Mouse (Mus musculus): ENCODE measurements around the gene Ino80b. TPM values are rescaled to one million over a fixed set of nuclear protein-coding genes. Genes with fewer than 3 reads are reported as not detected.

Gene Ino80b
- total and polyA plus RNA-seq, 3 experiments = 14.9 to 30.4 (median 26.1) TPM

GRCm38 (mm10) chr6:83120930-83121862, 4.0 kb downstream of the Ino80b start, which contains the start of gene Wbp1 (continued):
- TF ChIP-seq GABPA (IDR thresholded peaks at IDR 0.05; ENCODE audit: insufficient replicate concordance, low read depth, low read length) = no peak
- TF ChIP-seq ZMIZ1 (IDR thresholded peaks at IDR 0.05; ENCODE audit: low read depth, low read length) = peak; percentile 93
- peak; percentile 44; the same call in 1 of the 2 replicates for TF ChIP-seq POLR2AphosphoS2 (IDR thresholded peaks at IDR 0.05; ENCODE audit: low read depth, low read length)
- TF ChIP-seq TBP (conservative IDR thresholded peaks at IDR 0.05; ENCODE audit: low read depth, low read length) = 0 out of 2 replicates have a peak, but pooled peaks have one; percentile 44
- TF ChIP-seq NRF1 (IDR thresholded peaks at IDR 0.05; ENCODE audit: low read depth, low read length) = peak; percentile 56
- TF ChIP-seq USF2 (conservative IDR thresholded peaks at IDR 0.05; ENCODE audit: low read depth, low read length) = no peak
- peak; percentile 60 for TF ChIP-seq HCFC1 (IDR thresholded peaks at IDR 0.05; ENCODE audit: low read depth, low read length)
- TF ChIP-seq MAX (IDR thresholded peaks at IDR 0.05; ENCODE audit: low read length) = peak; percentile 66
- TF ChIP-seq BHLHE40 (IDR thresholded peaks at IDR 0.05; ENCODE audit: low read depth, low read length) = no peak
- TF ChIP-seq NELFE (IDR thresholded peaks at IDR 0.05; ENCODE audit: low read depth, low read length) = peak; percentile 14
- peak; percentile 61; the same call in 1 of the 2 replicates for TF ChIP-seq E2F4 (IDR thresholded peaks at IDR 0.05; ENCODE audit: insufficient replicate concordance, low read depth, low read length)

GRCm38 (mm10) chr6:83119734-83120051, 5.5 kb downstream of the Ino80b start:
- peaks cover 14% of the 10 kb centered on the region; the same call in 1 of the 2 replicates for H3K79me2 ChIP-seq (replicated peaks; ENCODE audit: control insufficient read depth, extremely low read depth, insufficient read depth, poor library complexity, severe bottlenecking)
- no peaks in the 10 kb centered on the region for H3K27me3 ChIP-seq (replicated peaks)
- no peak for DNase-seq (ENCODE audit: extremely low read depth)
- in situ Hi-C loops (cut with MboI; ENCODE audit: low pct_ligation_motif_present, low pct_unique_long_range_greater_than_20kb, low sequenced_read_pairs) (loop anchor here (5.0 kb wide), 1 partner anchor 38 kb away; the partner anchor contains the start of genes 1700003E16Rik and Wdr54), dilution Hi-C loops (cut with MboI; ENCODE audit: extremely low pct_ligation_motif_present, extremely low pct_unique_long_range_greater_than_20kb, low sequenced_read_pairs) (no loop called here)
- no peaks in the 10 kb centered on the region for H3K9me3 ChIP-seq (replicated peaks; ENCODE audit: low read length)
- H3K9ac ChIP-seq (ENCODE audit: insufficient read depth, low read depth) = no peak overlapping the region
- no peak overlapping the region for H3K4me3 ChIP-seq (replicated peaks in 1 of 3; ENCODE audit: low read depth in 2 of 3, low read length in 2 of 3, poor library complexity in 1 of 3)
- TF ChIP-seq NELFE (IDR thresholded peaks at IDR 0.05; ENCODE audit: low read depth, low read length) = no peak
- no peak for TF ChIP-seq ZC3H11A (IDR thresholded peaks at IDR 0.05; ENCODE audit: low read depth, low read length)
- no peak for TF ChIP-seq ZMIZ1 (IDR thresholded peaks at IDR 0.05; ENCODE audit: low read depth, low read length)
- no peak for TF ChIP-seq ZKSCAN1 (IDR thresholded peaks at IDR 0.05; ENCODE audit: borderline replicate concordance, low read depth, low read length)
- no peak for TF ChIP-seq KAT2A (IDR thresholded peaks at IDR 0.05; ENCODE audit: insufficient replicate concordance, low read length)
- no peak for TF ChIP-seq JUN (IDR thresholded peaks at IDR 0.05; ENCODE audit: insufficient read depth, low read depth, low read length)
- no peak for TF ChIP-seq JUND (conservative IDR thresholded peaks at IDR 0.05; ENCODE audit: low read depth, low read length)
- TF ChIP-seq MAZ (IDR thresholded peaks at IDR 0.05; ENCODE audit: low read depth, low read length) = no peak
- TF ChIP-seq TBP (conservative IDR thresholded peaks at IDR 0.05; ENCODE audit: low read depth, low read length) = no peak
- TF ChIP-seq CHD1 (IDR thresholded peaks at IDR 0.05; ENCODE audit: low read depth, low read length) = no peak
- H3K4me1 ChIP-seq (ENCODE audit: control insufficient read depth in 1 of 2, insufficient read depth in 2 of 2) = peaks cover 27 to 75% of the 10 kb centered on the region in 2 experiments
- peaks cover 18 to 38% of the 10 kb centered on the region in 2 experiments for H3K36me3 ChIP-seq (replicated peaks in 1 of 2; ENCODE audit: control insufficient read depth in 1 of 2, insufficient read depth in 1 of 2, low read length in 1 of 2)
- H3K4me2 ChIP-seq (ENCODE audit: insufficient read depth, low read depth, poor library complexity, severe bottlenecking) = no peak overlapping the region
- H3K27ac ChIP-seq (ENCODE audit: insufficient read depth, low read depth) = no peak overlapping the region

Data from CH12.LX (cell line).